Mouse (Mus musculus): ENCODE results near the gene Zfp646.
"Not testable (repeated sequence)": the region's sequence is repeated elsewhere in the genome, so short reads cannot be mapped to it uniquely, and the experiment has no call there.

Zfp646 gene

GRCm38 (mm10) chr7:127876041-127876466 lies at the start of gene Zfp646:
TSS of gene Zfp646 (plus strand) at chr7:127876221.
- in situ Hi-C loops (cut with MboI; ENCODE audit: low sequenced_read_pairs) = no loop called here

DNA sequence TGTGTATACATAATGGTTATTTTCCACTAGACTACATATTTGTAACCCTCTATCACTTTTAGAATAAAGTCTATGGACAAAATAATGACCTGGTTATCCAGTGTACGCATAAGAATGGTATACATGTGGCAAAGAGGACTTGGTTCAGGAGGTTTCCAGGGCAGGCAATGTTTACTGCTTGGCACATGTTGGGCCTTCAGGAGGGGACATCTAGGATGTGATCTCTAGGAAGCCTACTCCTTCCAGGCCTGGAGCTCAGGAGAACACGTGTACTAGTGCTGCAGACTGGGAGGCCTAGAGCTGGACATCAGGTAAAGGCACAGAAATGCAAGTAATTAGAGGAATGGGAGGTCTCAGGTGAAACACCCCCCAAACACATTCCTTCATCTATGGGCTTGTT lies 40.5 kb upstream of the Zfp646 start:
- in situ Hi-C loops (cut with MboI; ENCODE audit: low sequenced_read_pairs) = no loop called here

DNA sequence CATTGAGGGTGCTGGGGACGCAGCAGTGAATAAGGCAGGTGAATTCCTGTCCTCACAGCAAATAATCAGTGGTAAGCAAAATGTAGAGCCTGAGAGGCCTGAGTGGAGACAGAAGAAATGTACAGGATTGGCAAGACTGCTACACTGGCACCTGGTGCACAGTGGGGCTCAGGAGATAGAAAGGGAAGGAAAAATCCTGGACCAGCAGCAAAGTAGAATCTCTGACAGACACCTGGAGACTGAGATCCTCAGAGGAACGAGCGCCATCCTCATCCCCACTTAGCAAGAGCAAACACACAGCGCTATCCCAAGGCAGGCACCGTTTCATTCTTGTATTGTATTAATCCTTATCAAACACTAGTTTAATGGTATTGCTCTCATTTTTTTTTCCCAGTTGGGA lies 38.5 kb upstream of the Zfp646 start:
- in situ Hi-C loops (cut with MboI; ENCODE audit: low sequenced_read_pairs) = no loop called here

DNA sequence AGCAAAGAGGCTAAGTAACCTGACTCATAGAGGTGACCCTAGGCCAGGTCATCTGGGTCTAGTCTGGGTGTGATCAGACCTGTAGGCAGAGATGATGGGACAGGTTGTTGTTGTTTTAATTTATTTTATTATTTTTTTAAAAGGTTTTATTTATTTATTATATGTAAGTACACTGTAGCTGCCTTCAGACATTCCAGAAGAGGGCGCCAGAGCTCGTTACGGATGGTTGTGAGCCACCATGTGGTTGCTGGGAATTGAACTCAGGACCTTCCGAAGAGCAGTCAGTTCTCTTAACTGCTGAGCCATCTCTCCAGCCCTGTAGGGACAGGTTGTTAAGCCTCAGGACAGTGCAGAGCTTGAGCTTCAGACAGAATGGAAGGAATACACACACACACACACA lies 38.1 kb upstream of the Zfp646 start:
- in situ Hi-C loops (cut with MboI; ENCODE audit: low sequenced_read_pairs) = not testable (repeated sequence)

GRCm38 (mm10) chr7:127840031-127840430 lies 36.0 kb upstream of the Zfp646 start:
- in situ Hi-C loops (cut with MboI; ENCODE audit: low sequenced_read_pairs) = not testable (repeated sequence)

GRCm38 (mm10) chr7:127840886-127841285 lies 35.1 kb upstream of the Zfp646 start:
- in situ Hi-C loops (cut with MboI; ENCODE audit: low sequenced_read_pairs) = no loop called here

DNA sequence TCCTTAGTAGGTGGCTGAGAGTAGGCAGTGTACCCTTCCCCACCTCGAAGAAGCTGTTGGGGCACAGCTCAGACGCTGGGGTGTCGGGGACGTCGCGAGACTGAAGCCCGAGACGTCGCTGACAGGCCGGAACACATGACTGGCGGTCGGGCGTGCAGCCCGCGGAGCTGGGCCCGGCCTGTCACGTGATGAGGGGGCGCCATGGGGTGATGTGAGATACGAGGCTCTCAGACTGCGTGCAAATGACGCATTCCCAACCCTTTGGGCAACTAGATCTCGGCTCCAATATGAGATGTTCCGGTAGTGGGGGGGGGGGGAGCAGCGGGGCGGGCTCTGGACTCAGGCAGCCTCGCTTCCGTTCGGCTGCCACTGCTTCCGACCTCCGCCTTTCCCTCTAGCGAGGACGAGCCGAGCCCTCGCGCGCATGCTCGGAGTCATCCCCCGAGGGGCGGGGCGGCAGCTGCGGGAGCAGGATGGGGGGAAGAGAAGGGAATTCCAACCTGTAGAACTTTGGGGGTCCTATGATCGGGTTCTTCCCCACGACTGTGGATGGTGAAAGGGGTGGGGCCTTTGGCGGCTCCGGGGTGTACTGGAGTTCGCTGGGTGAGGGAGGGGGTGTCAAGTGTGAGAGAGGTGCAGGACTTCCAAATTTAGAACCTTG lies 34.6 kb upstream of the Zfp646 start:
- in situ Hi-C loops (cut with MboI; ENCODE audit: low sequenced_read_pairs) = no loop called here

- in situ Hi-C loops (cut with MboI; ENCODE audit: low sequenced_read_pairs) = no loop called here
These were observed 33.9 kb upstream of the Zfp646 start for GRCm38 (mm10) chr7:127842001-127842718.

DNA sequence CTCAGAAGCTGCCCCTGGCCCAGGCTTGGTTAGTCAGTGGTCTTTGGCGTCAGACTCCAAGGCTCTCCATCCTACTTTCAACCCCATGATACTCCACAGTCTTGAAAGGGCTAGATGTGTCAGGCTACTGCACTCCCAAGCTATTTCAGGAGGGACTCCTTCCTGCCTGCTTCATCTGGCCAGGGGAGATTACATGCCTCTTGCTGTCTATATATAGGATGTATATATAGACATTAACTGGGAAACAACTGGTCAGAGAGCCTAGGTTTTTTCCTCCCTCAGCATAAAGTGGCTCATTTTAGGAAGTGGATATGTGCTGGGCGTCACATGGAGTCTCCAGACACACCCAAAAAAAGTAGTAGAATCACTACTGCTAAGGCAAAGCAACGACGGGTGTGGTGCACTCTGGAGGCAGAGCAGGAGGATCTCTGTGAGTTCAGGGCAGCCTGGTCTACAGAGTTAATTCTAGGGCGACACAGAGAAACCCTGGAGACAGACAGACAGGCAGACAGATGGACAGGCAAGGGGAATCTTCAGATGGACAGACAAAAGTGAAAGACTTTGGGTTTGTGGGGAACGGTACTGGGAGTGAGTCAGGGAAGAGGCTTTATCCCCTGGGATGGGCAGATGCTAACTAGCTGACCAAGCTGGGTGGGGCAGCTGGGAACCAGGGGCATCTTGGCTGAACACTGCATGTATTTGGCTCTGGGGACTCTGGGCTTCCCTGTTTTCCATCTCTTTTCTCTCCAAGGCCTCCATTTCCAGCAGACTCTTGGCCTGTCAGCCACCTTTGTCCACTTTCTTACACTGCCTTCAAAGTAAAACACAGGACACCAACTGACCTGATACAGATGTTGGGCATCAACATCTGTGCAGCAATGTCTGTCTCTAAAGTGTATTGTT lies 25.8 kb upstream of the Zfp646 start:
- in situ Hi-C loops (cut with MboI; ENCODE audit: low sequenced_read_pairs) = no loop called here

DNA sequence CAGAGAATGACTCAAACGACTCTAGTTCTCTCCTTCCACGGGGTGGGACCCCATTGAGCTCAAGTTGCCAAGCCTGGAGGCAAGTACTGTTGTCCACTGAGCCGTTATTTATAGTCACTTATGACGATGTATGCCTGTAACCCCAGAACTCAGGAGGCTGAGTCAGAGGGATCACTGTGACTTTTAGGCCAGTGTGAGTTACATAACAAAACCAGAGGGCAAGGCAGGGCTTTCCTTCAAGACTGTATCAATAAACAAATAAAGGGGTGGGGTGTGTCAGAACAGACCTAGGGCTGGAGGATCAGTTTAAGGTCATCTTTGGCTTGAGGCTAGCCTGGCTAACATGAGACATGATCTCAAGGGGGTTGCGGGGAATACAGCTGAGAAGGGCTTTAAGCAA lies 25.1 kb upstream of the Zfp646 start:
- in situ Hi-C loops (cut with MboI; ENCODE audit: low sequenced_read_pairs) = no loop called here

- in situ Hi-C loops (cut with MboI; ENCODE audit: low sequenced_read_pairs) = no loop called here
These were observed 17.8 kb upstream of the Zfp646 start for GRCm38 (mm10) chr7:127858258-127858657.

DNA sequence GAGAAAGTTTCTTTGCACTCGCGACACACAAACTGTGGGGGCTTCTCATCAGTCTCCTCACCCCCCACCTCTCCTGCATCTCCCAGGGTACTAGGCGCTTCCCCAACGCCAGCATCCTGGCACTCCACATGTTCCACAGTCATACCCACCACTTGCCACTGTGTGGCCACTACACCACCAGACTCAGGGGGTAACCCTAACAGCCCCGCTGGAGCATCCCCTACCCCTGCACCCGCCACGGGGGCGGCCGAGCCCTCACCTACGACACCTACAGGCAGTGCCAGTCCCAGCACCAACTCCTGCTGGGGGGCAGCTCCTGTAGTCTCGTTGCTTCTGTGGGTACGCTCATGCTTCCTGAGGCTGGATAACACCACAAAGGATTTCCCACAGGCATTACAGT lies 9.6 kb upstream of the Zfp646 start:
- in situ Hi-C loops (cut with MboI; ENCODE audit: low sequenced_read_pairs) = no loop called here

DNA sequence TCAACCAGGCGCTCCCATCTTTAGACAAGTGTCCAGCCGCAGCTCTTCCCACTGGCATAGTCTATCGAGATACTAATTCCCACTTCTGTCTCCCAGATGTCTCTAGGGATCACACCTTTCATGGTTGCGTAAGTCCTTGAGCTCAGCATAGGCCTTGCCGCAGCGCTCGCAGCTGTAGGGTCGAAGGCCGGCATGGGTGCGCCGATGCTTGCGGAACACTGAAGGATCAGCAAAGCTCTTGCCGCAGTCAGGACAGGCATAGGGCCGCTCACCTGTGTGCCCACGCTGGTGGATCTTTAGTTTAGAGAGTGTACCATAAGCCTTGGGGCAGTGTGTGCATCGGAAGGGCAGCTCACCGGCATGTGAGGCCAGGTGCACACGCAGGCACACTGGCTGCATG lies 8.4 kb upstream of the Zfp646 start:
- in situ Hi-C loops (cut with MboI; ENCODE audit: low sequenced_read_pairs) = no loop called here

DNA sequence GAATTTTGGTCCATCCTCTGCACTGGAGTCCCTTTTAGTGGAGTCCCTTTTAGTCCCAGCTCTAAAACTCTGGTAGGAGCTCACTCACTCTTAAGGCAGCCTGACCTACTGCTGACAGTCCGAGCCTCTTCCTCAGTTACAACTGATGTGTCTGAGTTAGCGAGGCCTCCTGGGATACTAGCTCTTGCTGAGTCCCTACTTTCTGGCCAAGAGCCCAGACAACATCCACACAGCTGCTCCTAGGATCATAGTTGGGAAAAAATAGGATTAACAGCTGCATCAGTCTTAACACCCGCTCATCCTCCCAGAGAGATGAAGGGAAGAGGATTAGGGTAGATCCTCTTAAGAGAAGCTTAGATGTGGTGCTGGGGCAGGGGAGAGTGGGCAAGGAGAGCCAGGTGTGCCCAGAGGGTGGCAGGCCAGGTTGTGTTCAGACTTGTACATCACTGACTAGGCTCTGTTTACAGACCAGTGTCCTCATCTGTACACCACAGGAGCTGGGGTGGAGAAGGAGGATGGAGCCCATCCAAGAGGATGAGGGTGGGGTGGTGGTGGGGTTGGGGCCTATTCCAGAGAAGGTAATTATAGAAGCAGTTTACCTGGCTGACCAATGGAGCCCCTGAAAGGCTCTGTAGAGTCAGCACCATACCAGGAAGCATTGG lies 6.7 kb upstream of the Zfp646 start:
- in situ Hi-C loops (cut with MboI; ENCODE audit: low sequenced_read_pairs) = no loop called here

DNA sequence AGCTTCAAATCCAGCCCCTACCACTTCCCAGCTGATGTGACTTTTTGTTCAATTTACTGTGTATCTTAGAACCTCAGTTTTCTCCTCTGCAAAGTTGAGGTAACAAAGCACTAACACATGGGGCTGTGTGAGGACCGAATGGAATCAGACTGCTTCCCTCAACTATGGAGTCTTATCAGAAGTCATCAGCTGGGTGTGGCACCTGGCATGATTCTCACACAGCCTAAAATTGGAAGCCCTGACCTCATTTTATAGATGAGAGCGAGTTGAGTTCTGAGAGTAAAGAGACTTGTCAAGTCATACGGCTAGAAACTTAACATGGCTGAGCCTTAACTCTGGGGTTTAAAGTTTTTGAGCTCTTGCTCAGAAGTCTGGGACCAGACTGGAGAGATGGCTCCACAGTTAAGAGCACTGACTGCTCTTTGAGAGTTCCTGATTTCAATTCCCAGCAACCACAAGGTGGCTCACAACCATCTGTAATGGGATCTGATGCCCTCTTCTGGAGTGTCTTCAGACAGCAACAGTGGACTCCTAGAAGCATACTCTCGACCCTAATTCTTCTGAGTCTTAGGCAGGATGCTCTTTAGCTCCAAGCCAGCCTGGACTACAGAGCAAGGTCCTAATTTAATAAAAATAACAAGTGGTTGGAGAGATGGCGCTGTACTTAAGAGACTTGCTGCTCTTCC lies 5.7 kb upstream of the Zfp646 start:
- in situ Hi-C loops (cut with MboI; ENCODE audit: low sequenced_read_pairs) = no loop called here

DNA sequence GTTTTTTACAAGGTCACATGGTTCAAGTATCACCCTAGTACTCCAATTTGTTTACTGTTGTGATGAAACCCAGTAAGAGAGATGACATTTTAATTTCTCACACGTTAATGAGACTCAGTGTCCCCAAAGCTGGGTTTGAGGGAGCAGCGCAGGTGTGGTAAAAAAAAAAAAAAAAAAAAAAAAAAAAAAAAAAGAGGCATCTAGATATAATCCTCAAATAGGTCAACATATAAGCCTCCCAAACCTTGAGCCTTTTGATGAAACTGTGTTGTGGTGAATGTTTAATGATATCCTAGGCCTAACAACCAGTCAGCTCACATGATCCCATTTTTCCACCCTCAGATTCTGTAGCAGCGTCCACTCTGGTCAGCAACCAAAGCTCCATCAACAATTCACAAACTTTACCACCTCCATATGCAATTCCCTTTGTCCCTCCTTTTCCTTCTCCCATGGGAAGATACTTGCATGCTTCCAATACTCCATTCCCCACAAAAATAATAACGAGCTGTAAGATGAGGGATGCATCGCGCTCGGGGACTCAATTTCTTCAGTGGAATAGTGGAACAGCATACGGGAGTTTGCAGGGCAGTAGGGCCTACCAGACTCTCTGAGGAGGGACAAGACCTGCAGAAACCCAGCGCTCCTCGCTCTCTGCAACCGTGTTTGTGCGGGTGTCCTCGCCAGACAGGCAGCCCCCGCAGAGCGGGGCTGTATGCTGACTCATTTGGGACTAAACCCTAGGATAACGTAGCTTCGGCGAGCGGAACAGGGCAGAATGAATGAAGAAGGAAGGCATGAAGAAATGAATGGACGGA lies 1.0 kb upstream of the Zfp646 start:
- in situ Hi-C loops (cut with MboI; ENCODE audit: low sequenced_read_pairs) = no loop called here

DNA sequence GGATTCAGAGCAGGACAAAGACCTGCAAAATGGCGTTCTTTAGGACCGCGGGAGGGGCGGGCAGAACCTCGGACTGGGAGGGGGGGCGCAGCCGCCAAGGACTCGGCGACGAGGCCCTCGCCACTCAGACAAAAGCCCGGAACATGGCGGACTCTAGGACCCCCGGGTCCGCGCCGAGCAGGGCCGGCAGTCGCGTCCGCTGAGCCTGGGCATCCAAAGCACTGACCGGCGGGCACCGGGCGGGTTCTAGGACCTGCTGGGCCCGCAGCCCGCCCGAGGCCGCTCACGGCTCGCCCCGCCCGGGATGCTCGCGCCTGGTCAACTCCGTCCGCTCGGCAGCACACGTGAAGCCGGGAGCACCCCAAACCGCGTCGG lies 407 bp upstream of the Zfp646 start:
- in situ Hi-C loops (cut with MboI; ENCODE audit: low sequenced_read_pairs) = no loop called here

GRCm38 (mm10) chr7:127876467-127877348 lies 687 bp downstream of the Zfp646 start, which contains the start of gene Zfp668:
TSS of gene Zfp668 (minus strand) at chr7:127876828.
- in situ Hi-C loops (cut with MboI; ENCODE audit: low sequenced_read_pairs) = no loop called here

DNA sequence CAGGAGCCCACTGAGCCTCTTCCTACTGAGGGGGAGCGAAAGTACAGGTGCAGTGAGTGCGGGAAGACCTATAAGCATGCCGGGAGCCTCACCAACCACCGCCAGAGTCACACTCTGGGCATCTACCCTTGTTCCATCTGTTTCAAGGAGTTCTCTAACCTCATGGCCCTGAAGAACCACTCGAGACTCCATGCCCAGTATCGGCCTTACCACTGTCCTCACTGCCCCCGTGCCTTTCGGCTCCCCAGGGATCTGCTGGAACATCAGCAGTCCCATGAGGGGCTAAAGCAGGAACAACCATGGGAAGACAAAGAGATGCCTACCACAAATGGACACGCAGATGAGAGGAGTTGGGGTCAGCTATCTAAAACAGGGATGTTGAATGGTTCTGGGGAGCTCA lies 3.3 kb downstream of the Zfp646 start:
- in situ Hi-C loops (cut with MboI; ENCODE audit: low sequenced_read_pairs) = no loop called here

All from CH12F3 (cell line).